Mouse (Mus musculus) myocyte (in vitro differentiated cells): Measurements from ENCODE around the gene Kank2.

ENCODE experiments used
- CEBPB ChIP-seq: IDR thresholded peaks from 2 replicates; pipeline ENCODE4 v1.6.1; 2011; ENCODE audit warnings: mild to moderate bottlenecking, moderate library complexity; ENCODE audit not compliant: poor library complexity, insufficient read depth, severe bottlenecking
- E2F4 ChIP-seq: IDR thresholded peaks from one replicate; pipeline ENCODE4 v1.6.1; 2011; ENCODE audit warnings: mild to moderate bottlenecking, control low read depth, moderate library complexity; ENCODE audit not compliant: insufficient read depth
- MAX ChIP-seq: IDR thresholded peaks from one replicate; pipeline ENCODE4 v1.6.1; 2011; ENCODE audit warnings: low read depth, mild to moderate bottlenecking, control low read depth
- MYOD1 ChIP-seq, 3 experiments: IDR thresholded peaks; one replicate each; pipeline ENCODE4 v1.6.1; 2011; ENCODE audit warnings: control low read depth in 2 of 3, low read depth in 2 of 3, mild to moderate bottlenecking in 2 of 3, moderate library complexity in 1 of 3; ENCODE audit not compliant: insufficient read length in 2 of 3, control insufficient read depth in 1 of 3
- MYOG ChIP-seq, 3 experiments: IDR thresholded peaks; one replicate each; pipeline ENCODE4 v1.6.1; 2011; ENCODE audit warnings: control low read depth in 2 of 3, low read depth in 2 of 3, mild to moderate bottlenecking in 2 of 3; ENCODE audit not compliant: insufficient read length in 2 of 3, control insufficient read depth in 1 of 3, insufficient read depth in 1 of 3
- POLR2A ChIP-seq: IDR thresholded peaks from one replicate; pipeline ENCODE4 v1.6.1; 2011; ENCODE audit warnings: low read depth, mild to moderate bottlenecking, control low read depth, moderate library complexity; ENCODE audit not compliant: insufficient read length
- POLR2AphosphoS2 ChIP-seq: IDR thresholded peaks from one replicate; pipeline ENCODE4 v1.6.1; 2011; ENCODE audit warnings: low read depth, control low read depth; ENCODE audit not compliant: insufficient read length
- REST ChIP-seq: IDR thresholded peaks from one replicate; pipeline ENCODE4 v1.6.1; 2011; ENCODE audit warnings: mild to moderate bottlenecking, control low read depth, moderate library complexity; ENCODE audit not compliant: insufficient read depth, insufficient read length
- TCF12 ChIP-seq: IDR thresholded peaks from one replicate; pipeline ENCODE4 v1.6.1; 2011; ENCODE audit warnings: mild to moderate bottlenecking, control low read depth; ENCODE audit not compliant: poor library complexity, insufficient read depth, severe bottlenecking
- TCF3 ChIP-seq: IDR thresholded peaks from one replicate; pipeline ENCODE4 v1.6.1; 2011; ENCODE audit warnings: low read depth, control low read depth; ENCODE audit not compliant: insufficient read length
- USF1 ChIP-seq: IDR thresholded peaks from one replicate; pipeline ENCODE4 v1.6.1; 2011; ENCODE audit warnings: low read depth, mild to moderate bottlenecking, control low read depth, moderate library complexity

GRCm38 (mm10) chr9:21840115-21840787 lies 41.7 kb upstream of the Kank2 start:
- no peak for TF ChIP-seq POLR2AphosphoS2
- TF ChIP-seq POLR2A, result no peak
- TF ChIP-seq REST, result no peak
- TF ChIP-seq USF1, result no peak
- no peak for TF ChIP-seq MYOG (IDR thresholded peaks at IDR 0.05; ENCODE audit: control insufficient read depth in 1 of 3, insufficient read depth in 1 of 3, insufficient read length in 2 of 3, low read depth in 2 of 3)
- no peak for TF ChIP-seq MAX
- TF ChIP-seq TCF12, result no peak
- no peak for TF ChIP-seq CEBPB
- no peak for TF ChIP-seq E2F4
- TF ChIP-seq MYOD1 (IDR thresholded peaks at IDR 0.05; ENCODE audit: control insufficient read depth in 1 of 3, insufficient read length in 2 of 3, low read depth in 2 of 3), result no peak
- no peak for TF ChIP-seq TCF3
